ENCODE assay signal across 37 mouse cellular contexts in the genomic region with DNA sequence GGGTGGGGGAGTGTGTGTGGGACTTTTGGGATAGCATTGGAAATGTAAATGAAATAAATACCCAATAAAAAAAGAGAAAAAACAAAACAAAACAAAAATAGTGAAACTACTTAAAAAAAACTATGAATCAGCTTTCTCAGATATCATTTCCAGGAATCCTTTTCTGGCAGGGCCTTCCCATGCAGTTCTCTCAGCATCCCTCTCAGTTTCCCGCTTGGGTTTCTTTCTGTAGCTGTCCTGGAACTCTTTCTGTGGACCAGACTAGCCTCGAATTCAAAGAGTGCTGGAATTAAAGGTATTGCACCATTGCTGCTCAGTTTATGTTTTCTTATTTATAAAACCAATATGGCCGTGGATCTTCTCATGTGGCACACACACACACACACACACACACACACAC. TPM values are rescaled to one million over a fixed set of nuclear protein-coding genes. Genes with fewer than 3 reads are reported as not detected.
"Had no signal": no experiment of that assay in that cellular context is flagged by ENCODE, and none has a peak within 500 bp of the region (broad histone marks: within the 10 kb centered on the region; RNA-seq: fewer than 3 reads in every experiment).

No protein-coding gene starts in this region.

- H3K9ac ChIP-seq: heart, embryonic 12.5 days; heart, embryonic 13.5 days; heart, embryonic 15.5 days; hindbrain, embryonic 12.5 days; hindbrain, embryonic 13.5 days; hindbrain, embryonic 14.5 days; hindbrain, embryonic 15.5 days; intestine, embryonic 15.5 days; kidney, embryonic 15.5 days had no signal

- ATAC-seq: inflammation-experienced regulatory T-cells, adult 6 months; intestine, embryonic 16.5 days; intestine, postnatal 0 days had no signal

- H3K4me3 ChIP-seq: heart, embryonic 12.5 days; heart, embryonic 13.5 days; heart, embryonic 15.5 days; hindbrain, embryonic 10.5 days; hindbrain, embryonic 12.5 days; hindbrain, embryonic 13.5 days; hindbrain, embryonic 15.5 days; intestine, embryonic 15.5 days; kidney, embryonic 15.5 days; layer of hippocampus, adult 2 months; left cerebral cortex, adult 2 months had no signal

- H3K36me3 ChIP-seq: heart, embryonic 12.5 days; heart, embryonic 13.5 days; heart, embryonic 15.5 days; hindbrain, embryonic 10.5 days; hindbrain, embryonic 12.5 days; hindbrain, embryonic 13.5 days; hindbrain, embryonic 15.5 days; intestine, embryonic 15.5 days; kidney, embryonic 15.5 days had no signal

- H3K27ac ChIP-seq: heart, embryonic 13.5 days; heart, embryonic 15.5 days; hindbrain, embryonic 10.5 days; hindbrain, embryonic 12.5 days; hindbrain, embryonic 13.5 days; hindbrain, embryonic 14.5 days; hindbrain, embryonic 15.5 days; hindbrain, postnatal 0 days; intestine, embryonic 15.5 days; kidney, embryonic 15.5 days; kidney, postnatal 0 days; layer of hippocampus, adult 2 months; left cerebral cortex, adult 2 months had no signal

- H3K9me3 ChIP-seq: heart, embryonic 12.5 days; heart, embryonic 13.5 days; heart, embryonic 15.5 days; hindbrain, embryonic 10.5 days; hindbrain, embryonic 12.5 days; hindbrain, embryonic 13.5 days; hindbrain, embryonic 15.5 days; intestine, embryonic 15.5 days; kidney, embryonic 15.5 days had no signal

- H3K4me2 ChIP-seq: heart, embryonic 11.5 days; heart, embryonic 12.5 days; heart, embryonic 13.5 days; heart, embryonic 15.5 days; hindbrain, embryonic 12.5 days; hindbrain, embryonic 13.5 days; hindbrain, embryonic 15.5 days; intestine, embryonic 15.5 days; kidney, embryonic 15.5 days had no signal

- DNase-seq: heart, postnatal 10 days; heart, postnatal 14 days; heart, postnatal 36 days; heart, postnatal 4 days; kidney, adult 11 months; kidney, adult 18-20 months; kidney, adult 2 months; kidney, adult 8-10 months; kidney, adult 9 months; kidney, postnatal 10 days; kidney, postnatal 14 days; kidney, postnatal 25 days; kidney, postnatal 36 days; kidney, postnatal 4 days; layer of hippocampus, adult 9-11 months; layer of hippocampus, postnatal 36 days had no signal

RNA-seq across cellular contexts. Expression of a gene that starts 1.0 kb away (rescaled TPM):
- total RNA-seq: hematopoietic stem cell, adult 5-6 weeks had no signal
- polyA plus RNA-seq: heart, embryonic 11.5 days; heart, embryonic 12.5 days; heart, embryonic 13.5 days; heart, embryonic 15.5 days; heart, postnatal 0 days; hindbrain, embryonic 10.5 days; kidney, embryonic 14.5 days had no signal
